Mouse (Mus musculus) C2C12 (cell line): ENCODE data around the gene Snx30.

Experiments
- CEBPB ChIP-seq: IDR thresholded peaks from one replicate; pipeline ENCODE4 v1.6.1; 2011; ENCODE audit warnings: low read depth, mild to moderate bottlenecking, control low read depth, moderate library complexity
- CTCF ChIP-seq: IDR thresholded peaks from one replicate; pipeline ENCODE4 v1.5.1; 2011; ENCODE audit not compliant: control insufficient read depth, insufficient read depth, insufficient read length
- MAX ChIP-seq: IDR thresholded peaks from one replicate; pipeline ENCODE4 v1.6.1; 2011; ENCODE audit warnings: mild to moderate bottlenecking, control low read depth
- MYOD1 ChIP-seq: IDR thresholded peaks from one replicate; pipeline ENCODE4 v1.6.1; 2011; ENCODE audit warnings: low read depth; ENCODE audit not compliant: control insufficient read depth, insufficient read length
- MYOG ChIP-seq: IDR thresholded peaks from one replicate; pipeline ENCODE4 v1.6.1; 2011; ENCODE audit not compliant: control insufficient read depth, insufficient read length; ENCODE audit errors: extremely low read depth
- USF1 ChIP-seq: IDR thresholded peaks from one replicate; pipeline ENCODE4 v1.6.1; 2011; ENCODE audit warnings: low read depth, mild to moderate bottlenecking, control low read depth, moderate library complexity

- TF ChIP-seq CTCF = no peak
- TF ChIP-seq MAX = no peak
- TF ChIP-seq MYOG = no peak
- TF ChIP-seq USF1 = no peak
- TF ChIP-seq MYOD1 = no peak
- no peak for TF ChIP-seq CEBPB
Measured at GRCm38 (mm10) chr4:59897814-59898520, 92.3 kb downstream of the Snx30 start.
